Mouse (Mus musculus): ENCODE results near the gene Wdr60. TPM values are rescaled to one million over a fixed set of nuclear protein-coding genes. Genes with fewer than 3 reads are reported as not detected.

Gene Wdr60
- total RNA-seq, 2 experiments from 2014 or later: 11.8 to 12.1 TPM

DNA sequence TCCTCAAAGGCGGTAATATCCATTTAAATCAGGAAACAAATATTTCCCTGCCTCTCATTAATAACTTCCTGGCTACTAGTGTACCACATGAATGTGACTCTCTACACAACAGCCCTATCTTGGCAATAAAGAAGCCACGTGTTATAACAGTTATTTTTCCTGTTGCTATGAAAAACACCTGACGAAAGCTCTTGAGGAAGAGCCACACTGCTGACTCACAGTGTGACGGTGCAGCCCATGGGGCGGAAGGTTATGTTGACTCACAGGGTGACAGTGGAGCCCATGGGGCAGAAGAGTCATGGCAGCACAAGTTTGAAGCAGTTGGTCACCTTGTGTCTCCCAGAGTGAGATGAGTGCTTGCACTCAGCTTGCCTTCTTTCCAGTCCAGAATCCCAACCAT lies 6.6 kb upstream of the Wdr60 start:
- no peak for DNase-seq

DNA sequence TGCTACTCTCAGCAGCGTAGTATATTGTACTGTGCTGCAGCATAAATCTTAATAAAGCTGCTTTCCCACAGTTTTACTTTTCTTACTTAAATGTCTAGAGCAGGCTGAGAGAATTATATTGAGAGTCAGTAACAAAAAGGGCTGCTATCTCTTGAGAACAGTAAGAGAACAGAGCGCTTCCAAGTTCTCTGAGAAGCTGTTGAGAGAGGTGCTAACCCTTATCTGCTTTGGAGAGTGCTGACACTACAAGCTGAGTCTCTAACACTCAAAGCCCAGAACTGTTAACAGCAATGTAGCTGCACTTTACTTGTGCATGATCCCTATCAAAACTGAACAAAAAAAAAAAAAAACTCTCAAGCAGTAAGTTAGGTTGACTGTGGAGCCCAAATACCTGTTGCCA lies 2.5 kb upstream of the Wdr60 start:
- DNase-seq: no peak

DNA sequence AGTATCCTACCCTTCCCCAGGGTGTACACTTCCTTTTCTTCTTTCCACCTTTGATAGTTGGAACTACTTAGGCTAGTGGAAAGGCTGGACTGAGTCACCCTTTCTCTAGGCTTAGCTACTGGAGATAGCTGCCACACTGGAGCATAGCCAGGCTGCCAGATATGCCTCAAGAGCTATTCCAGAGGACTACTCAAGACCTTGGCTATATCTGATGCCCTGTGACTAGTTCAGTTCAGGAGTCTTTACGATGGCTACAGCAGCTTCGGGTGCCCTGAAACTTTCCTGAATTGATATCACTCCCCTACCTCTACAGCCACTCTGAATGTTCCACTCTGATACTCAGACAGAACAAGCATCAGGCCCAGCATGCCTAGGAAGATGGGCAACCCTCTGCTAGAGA lies 1.9 kb upstream of the Wdr60 start:
- DNase-seq: no peak

DNA sequence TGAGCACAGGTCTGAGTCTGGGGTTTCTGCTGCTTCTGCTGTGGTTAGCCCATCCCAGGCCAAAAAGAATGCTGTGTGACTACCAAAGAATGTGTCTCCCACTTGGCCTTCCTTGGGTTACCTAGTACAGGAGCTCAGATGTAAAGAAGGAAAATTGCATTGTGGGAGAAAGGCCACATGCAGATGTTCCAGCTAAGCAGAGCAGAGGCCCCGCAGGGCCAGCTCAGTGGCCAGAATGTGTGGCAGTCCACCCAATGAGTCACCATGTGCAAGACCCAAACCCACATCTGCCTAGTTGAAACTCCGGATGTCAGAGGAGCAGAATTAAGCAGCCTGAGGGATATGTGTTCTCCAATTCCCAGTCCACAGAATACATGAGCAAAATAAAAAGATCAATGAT lies 4.5 kb downstream of the Wdr60 start:
- DNase-seq: no peak

DNA sequence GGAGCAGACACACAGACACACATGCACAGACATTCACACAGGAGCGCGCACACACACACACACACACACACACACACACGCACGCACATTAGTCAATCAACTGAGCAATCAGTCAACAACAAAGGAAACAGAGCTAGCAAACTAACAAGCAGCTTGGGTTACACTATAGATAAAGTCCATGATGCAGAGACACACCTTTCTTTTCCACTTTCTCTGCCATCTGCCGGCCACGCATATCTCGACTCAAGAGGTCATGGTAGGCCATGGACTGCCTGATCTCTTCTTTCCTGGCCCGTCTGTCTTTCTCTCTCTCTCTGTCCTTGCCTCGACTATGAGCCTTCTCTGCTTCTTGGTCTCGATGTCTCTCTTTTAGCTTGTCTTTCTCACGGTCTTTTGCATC lies 7.2 kb downstream of the Wdr60 start:
- DNase-seq: no peak

DNA sequence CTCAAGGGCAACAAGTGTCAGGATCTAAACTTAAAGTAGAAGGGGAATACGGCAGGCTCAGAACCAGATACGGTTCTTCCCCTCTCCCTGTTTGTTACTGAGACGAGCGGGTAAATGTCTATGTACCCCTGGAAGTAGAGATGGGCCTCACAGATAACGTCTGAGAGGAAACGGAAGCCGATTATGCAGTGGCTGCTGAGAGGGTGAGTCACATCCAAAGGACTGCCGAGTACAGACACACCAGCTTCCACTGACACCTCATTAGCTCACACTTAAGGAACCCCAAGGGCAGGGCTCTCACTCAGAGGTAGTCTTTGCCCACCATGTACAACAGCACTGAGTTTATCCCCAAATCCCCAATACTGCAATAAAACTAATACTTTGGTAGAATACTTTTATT lies 8.2 kb downstream of the Wdr60 start:
- no peak for DNase-seq

DNA sequence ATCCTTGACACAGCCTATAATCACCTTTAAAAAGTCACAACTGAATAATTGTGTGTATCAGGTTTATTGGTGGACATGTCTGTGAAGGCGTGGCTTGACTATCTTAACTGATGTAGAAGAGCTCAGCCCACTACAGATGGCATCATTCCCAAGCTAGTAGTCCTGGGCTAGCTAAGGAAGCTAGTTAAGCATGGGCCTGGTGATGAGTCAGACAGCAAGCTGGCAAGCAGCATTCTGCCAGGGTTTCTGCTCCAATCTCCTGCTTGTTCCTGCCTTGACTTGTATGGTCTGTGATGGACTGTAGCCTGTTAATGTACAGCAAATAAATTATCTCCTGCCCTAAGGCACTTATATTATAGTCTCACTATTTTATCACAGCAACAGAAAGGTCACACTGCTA lies 18.2 kb downstream of the Wdr60 start:
- DNase-seq: no peak

DNA sequence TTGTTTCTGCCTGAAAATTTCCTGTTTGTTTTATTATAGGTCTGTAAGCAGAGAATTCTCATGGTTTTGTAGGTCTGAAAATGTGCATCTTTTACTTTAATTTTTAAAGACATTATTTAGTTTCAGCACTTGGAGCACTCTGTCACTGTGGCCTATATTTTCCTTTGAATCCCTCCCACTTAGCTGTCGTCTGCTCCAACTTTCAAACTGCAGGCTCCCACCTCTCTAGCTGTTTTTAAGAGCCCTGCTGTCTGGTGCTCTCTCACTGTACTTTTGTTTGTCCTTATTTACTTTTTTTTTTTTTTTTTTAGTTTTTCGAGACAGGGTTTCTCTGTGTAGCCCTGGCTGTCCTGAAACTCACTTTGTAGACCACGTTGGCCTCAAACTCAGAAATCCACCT lies 24.0 kb downstream of the Wdr60 start:
- DNase-seq: no peak

DNA sequence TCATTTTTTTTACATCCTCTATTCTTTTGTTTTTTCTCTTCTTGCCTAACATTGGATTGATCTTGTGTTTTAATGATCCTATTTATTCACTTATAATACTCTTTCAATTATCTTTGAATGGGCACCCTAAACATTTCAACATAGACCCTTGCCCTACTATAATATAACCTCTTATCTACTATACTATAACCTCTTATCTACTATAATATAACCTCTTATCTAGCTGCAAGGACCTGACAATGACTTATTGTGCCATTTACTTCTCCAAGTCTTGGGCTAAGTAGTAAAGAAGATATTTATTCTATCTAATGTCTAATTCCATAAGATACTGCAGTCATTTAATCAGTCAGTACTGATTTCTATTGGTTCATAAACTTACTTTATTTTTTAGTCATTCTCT lies 24.5 kb downstream of the Wdr60 start:
- DNase-seq: no peak

DNA sequence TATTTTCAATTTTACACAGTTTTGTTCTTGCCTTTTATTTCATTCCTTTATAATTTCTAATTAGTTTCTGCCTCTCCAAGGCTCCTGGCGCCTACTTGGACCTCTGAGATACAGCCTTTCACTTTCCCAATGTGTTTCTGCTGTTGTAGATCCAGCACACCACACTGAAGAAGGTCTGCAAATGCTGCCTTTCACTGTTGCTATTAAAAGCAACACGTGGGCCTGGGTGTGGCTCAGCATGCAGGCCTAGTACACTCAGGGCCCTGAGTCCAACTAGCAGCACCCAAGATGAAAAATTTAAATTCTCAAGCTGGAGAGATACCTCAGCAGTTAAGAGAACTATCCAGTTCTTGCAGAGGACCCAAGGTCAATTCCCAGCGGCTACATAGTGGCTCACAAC lies 26.2 kb downstream of the Wdr60 start:
- DNase-seq: no peak

DNA sequence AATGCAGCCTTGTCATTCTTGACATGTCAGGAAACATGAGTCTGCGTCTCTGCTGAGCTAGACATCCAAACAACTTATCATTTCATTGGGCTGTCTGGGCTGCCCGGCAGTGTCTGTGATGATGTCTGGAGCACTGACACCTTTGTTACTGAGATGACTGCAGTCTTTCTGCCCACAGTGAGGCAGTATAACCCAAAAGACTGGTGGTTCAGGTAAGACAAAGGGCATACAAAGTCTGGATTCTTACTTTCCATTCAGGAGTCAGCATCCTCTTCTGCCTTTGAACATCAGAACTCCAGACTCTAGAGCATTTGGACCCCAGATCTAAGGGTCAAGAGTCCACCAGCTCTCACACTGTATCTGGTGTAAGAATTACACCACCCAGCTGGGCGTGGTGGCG lies 27.5 kb downstream of the Wdr60 start:
- DNase-seq: no peak

DNA sequence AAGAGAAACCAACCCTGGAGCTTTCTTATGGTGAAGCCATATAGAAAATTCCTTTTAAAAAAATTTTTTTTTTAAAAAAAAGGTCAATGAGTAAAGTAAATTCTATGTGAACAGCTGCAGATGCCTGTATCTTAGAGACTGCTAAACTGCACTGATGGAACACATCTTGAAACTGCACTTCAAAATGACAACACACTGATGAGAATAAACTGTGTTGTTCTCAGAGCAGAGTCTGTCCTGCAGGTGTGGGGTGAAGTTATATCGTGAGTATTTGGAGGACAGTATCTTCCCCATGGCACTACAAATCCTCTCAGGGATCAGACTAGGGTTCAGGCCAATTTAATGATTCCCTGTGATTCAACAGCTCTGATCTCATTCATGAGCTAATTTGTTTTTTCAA lies 30.8 kb downstream of the Wdr60 start:
- DNase-seq: no peak

DNA sequence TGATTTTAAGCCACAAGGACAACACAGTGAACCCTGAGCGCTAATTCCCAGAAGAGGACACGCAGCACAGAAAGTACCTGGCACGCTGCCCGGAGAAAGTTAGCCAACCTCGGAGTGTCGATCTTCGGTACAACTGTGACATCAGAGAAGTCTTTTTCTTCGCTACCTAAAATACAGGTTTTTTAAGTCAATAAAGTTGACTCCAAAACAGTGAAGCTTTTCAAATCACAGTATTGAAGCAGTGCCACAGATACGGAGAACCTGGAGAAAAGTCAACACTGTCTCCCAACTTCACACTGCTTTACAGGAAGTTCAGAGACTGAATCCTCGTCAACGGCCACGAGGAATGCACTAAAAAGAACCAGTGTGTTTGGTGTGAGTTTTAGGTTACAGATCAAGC lies 31.2 kb downstream of the Wdr60 start:
- DNase-seq: peak; percentile 90

DNA sequence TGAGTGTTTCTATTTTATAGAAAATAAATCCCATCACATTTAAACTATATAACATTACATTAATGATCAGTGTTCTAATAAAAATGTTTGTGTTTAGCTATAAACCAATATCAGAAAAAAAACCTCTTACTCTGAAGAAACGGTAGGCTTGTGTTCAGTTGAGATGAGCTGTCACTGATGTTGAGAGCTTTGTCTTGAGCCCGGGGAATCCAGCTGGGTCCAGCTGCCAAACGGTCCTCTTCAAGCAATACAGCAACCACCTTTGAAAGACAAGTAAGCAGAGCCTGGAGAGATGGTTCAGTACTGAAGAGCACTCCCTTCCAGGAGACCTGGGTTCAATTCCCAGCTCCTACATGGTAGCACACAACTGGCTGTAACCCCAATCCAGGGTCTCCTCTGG lies 33.4 kb downstream of the Wdr60 start:
- no peak for DNase-seq

DNA sequence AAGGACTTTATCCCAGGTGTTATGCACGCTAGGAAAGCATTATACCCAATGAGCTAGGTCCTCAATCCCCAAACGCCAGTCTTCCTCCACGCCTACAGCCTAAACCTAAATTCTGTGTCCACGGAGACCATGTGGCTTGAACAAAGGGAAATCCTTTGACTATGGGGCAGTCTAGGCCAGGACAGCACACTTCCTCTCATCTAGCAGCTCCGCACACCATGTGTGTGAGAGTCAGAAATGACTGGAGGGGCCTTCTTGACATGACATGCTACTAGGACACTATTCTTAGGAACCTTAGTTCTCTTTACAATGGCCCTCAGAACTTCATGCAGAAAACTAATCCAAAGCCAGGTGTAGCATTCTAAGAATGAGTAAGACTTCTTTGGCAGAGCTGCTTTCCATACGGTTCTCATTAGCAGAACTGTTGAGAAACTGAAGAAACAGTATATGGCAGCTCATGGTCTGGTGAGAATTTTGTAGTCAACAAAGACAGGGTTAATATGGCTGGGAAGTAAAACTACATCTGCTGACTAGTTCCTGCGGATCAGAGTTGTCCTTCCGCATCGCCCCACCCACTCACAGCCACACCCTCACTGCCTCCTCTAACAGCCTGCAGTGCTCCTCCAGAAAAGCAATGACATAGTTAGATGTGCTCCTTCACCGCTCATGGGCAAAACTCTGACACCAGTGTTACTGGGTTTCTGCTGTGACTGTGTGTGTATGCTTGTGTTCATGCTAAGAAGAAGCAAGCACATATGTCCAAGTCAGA lies 36.3 kb downstream of the Wdr60 start:
- no peak for DNase-seq

DNA sequence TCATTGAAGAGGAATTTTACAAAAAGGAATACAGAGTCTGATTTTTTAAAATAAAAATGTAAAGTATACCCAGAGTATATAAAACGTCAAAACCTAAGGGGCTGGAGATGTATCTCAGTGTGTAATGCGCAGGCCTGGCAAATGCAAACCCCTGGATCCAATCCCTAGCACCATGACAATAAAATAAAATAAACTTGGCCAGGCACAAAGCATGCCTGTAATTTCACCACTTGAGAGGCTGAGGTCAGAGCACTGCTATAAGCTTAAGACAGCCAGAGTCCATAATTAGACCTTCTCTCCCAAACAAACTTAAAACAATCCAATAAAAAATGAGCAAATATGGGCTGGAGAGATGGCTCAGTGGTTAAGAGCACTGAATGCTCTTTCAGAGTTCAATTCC lies 39.7 kb downstream of the Wdr60 start:
- no peak for DNase-seq

DNA sequence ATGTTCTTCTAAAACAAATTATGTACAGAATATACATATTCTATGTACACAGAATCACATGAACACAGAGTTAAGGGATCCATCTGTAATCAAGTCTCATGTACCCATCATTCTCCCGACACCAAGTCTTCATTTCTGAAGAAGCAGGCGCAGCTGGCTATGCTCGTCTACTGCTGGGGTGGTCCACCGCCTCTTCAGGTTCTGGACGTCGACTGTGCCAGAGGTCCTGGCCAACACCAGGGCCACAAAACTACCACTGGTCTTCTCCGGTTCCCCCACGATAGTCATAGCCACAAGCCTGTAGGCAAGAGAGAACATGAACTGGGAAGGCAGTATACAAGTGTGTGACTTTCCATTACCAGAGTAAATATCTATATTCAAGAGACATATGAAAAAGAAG lies 55.3 kb downstream of the Wdr60 start:
- DNase-seq: no peak

DNA sequence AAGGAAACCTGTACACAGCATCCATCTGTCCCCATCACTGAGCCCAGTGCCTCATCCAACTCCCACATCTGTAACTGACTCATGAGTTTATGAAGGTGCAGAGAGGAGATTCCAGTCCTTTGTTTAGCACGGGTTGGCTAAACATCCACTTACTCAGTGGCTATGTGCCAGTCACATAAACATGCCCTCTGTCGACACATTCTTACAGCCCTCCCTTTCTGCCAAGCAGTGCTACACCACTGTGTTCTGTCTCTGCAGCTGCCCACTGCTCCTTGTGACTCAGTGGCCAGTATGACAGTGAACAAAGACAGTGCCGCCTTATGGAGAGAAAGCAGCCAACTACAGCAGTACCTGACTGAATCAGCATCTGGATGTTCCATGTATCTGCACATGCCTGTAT lies 57.1 kb downstream of the Wdr60 start:
- no peak for DNase-seq

DNA sequence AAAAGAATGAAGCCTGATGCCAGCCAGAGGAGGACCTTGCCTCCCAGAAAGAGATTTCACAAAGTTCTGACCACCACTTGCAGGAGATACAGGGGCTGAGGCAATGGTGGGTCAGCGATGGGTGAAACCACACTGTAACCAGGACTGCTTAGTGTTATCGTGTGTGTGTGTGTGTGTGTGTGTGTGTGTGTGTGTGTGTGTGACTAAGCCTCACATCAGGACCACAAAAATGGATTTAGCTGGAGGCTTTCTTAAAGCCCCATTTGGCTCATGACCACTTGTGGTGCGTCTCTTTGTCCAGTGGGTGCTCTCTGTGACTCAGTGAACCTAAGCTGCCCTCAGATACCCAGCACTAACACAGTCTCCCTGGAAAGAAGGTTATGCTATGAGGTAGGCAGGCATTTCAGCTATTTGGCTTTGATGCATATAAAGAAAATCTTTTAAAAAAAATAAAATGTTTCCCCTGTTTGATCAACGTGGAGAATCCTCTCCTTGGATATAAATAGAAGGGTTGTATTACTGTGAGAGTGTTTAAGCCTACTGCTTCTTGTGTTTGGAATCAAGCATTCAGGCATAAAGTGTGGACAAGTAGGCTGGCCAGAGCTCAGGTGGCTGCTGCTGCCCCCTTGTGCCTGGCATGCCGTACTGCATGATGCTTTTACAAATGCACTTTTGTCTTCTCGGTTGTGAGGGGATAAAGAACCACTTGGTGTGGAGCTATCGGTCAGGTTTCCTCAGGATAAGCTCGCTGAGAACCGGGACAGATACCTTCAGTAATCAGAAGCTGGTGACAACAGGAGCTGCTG lies 60.4 kb downstream of the Wdr60 start:
- DNase-seq: peak; percentile 76

DNA sequence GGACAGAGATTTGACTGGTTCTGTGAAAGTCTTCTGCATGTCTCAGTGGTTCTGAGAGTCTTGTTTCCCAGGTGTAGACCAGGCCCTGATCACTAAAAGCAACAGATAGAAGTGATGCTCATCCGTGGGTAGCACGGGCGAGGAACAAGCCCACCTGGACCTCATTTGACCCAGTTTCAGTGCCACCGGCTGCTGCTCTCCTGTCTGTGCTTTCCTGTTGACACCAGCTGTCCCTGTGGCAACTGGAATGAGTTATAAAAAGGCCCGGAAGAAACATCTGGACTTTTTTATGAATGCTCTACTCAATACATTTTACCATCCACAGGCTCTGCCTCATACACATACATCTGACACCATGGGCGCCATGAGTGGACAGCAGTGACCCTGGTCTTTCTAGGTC lies 64.0 kb downstream of the Wdr60 start:
- no peak for DNase-seq

DNA sequence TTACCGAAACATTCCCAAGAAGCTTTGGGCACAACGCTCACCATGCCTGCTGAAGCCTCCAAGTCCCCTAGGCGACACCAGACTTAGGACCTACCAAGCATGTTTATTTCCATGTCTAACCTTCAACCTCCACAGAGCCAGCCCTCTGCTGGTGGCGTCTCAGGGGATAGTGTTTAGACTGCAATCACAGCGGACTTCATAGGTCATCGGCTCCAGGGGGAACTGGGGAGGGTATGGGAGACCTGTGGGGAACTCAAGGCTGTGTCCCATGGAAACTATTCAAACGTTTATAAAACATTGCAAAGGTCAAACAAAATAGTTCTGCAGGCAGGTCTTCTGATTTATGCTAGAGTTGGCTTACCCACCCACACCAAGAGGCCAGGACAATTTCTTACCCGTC lies 66.6 kb downstream of the Wdr60 start:
- DNase-seq: peak; percentile 21

DNA sequence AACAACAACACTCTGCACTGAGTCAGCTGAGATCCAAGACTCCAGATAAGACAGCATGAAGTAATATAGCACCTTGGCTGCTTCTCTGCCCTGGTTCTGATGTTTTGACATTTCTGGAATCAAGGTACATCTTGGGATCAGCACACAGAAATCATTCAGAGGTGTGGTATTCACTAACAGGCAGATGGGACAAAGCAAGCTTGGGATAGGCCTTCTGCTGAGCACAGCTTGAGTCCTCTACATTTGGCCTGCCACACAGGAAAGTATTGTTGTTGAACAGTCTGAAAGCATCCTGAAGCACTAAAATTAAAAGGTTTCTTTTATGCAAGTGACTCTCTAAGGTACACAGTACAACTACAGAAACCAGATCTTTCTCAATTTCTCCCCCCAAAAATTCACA lies 68.2 kb downstream of the Wdr60 start:
- no peak for DNase-seq

DNA sequence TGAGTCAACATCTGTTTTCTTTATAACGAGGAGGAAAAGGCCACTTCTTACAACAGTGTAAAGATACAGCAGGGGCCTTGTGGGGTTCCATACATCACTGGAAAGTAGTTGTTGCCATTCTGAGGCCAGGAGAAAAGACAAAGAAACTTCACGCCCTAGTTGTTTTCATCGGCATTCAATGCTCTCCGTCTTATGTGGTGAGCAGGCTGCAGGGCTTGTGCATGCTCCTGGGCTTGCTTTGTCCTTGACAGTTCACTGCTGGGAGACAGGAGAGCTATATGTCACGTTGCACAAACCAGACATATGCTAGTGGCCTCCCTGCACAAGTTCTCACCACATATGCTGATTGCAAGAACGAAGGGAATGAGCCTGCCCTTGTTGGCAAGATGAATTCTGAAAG lies 68.9 kb downstream of the Wdr60 start:
- no peak for DNase-seq
